Mouse (Mus musculus) hindbrain, embryonic 11.5 days (tissue): ENCODE data around the gene Cd160. TPM values are rescaled to one million over a fixed set of nuclear protein-coding genes. Genes with fewer than 3 reads are reported as not detected.

ENCODE experiments used
- ATAC-seq: fragments of 200-750 bp; cut with Nextera tagmentation; 2 replicates; pipeline ENCODE4 v1.8.0; 2017; ENCODE audit warnings: mild to moderate bottlenecking, moderate TSS enrichment, moderate library complexity; ENCODE audit not compliant: low FRiP score
- DNase-seq: peaks from one replicate; pipeline ENCODE4 v3.0.0-alpha.2; 2015; ENCODE audit warnings: low spot score
- H3K27ac ChIP-seq: fragments of 300-500 bp; sonication (generic); 2 replicates; pipeline ENCODE4 v1.5.1; 2014; ENCODE audit warnings: mild to moderate bottlenecking, low read depth, low read length
- H3K27me3 ChIP-seq: fragments of 300-500 bp; sonication (generic); 2 replicates; pipeline ENCODE4 v1.6.1; 2014; ENCODE audit warnings: mild to moderate bottlenecking, low read length, moderate library complexity, mixed read lengths; ENCODE audit not compliant: control insufficient read depth, insufficient read depth
- H3K36me3 ChIP-seq: fragments of 300-500 bp; sonication (generic); 2 replicates; pipeline ENCODE4 v1.6.1; 2014; ENCODE audit warnings: mild to moderate bottlenecking, low read length, moderate library complexity, mixed read lengths; ENCODE audit not compliant: control insufficient read depth, insufficient read depth
- H3K4me1 ChIP-seq: fragments of 300-500 bp; sonication (generic); replicated peaks from 2 replicates; pipeline ENCODE4 v1.6.1; 2014; ENCODE audit warnings: low read length, mixed read lengths; ENCODE audit not compliant: control insufficient read depth, insufficient read depth
- H3K4me2 ChIP-seq: fragments of 300-500 bp; sonication (generic); replicated peaks from 2 replicates; pipeline ENCODE4 v1.6.1; 2014; ENCODE audit warnings: mild to moderate bottlenecking, low read depth, low read length
- H3K4me3 ChIP-seq: fragments of 300-500 bp; sonication (generic); 2 replicates; pipeline ENCODE4 v1.5.1; 2014; ENCODE audit warnings: low read depth, low read length
- H3K9ac ChIP-seq: fragments of 300-500 bp; sonication (generic); 2 replicates; pipeline ENCODE4 v1.6.1; 2014; ENCODE audit warnings: low read depth, low read length
- H3K9me3 ChIP-seq: fragments of 300-500 bp; sonication (generic); 2 replicates; pipeline ENCODE4 v1.6.1; 2016; ENCODE audit warnings: low read length; ENCODE audit not compliant: control insufficient read depth
- WGBS: fragments of 180-500 bp; shearing (Covaris S2); extraction: QIAGEN DNeasy Blood & Tissue Kit; methylation state at CpG from one replicate; pipeline ENCODE4 v1.1.7; 2014; 5-methylcytosine and 5-hydroxymethylcytosine counted together
- polyA plus RNA-seq: library from polyadenylated mRNA; unstranded; fragments of >200 nt; fragmentation: Nextera tagmentation; extraction: Ambion mirVana; gene quantifications from 2 replicates; pipeline ENCODE4 v1.2.1, GENCODE M21; 2014

Cd160 gene
- polyA plus RNA-seq, 1 experiment from 2014 or later: 0.20 TPM

GRCm38 (mm10) chr3:96821581-96821980 lies 7.6 kb downstream of the Cd160 start:
- Histone ChIP-seq H3K36me3 (no peaks in the 10 kb centered on the region), H3K4me1 (no peaks in the 10 kb centered on the region), H3K27ac (no peak overlapping the region), H3K4me3 (no peak overlapping the region), H3K9me3 (no peaks in the 10 kb centered on the region), H3K27me3 (no peaks in the 10 kb centered on the region), H3K9ac (no peak overlapping the region), H3K4me2 (no peak overlapping the region)
- 92% methylated on average over 4 of the region's 4 CpGs for WGBS
- ATAC-seq (no peak), DNase-seq (no peak)

GRCm38 (mm10) chr3:96820116-96820915 lies 8.8 kb downstream of the Cd160 start:
- no peak overlapping the region for H3K4me2 ChIP-seq
- H3K27me3 ChIP-seq: no peaks in the 10 kb centered on the region
- no peak overlapping the region for H3K27ac ChIP-seq
- no peaks in the 10 kb centered on the region for H3K4me1 ChIP-seq
- 89% methylated on average over 6 of the region's 6 CpGs for whole genome bisulfite sequencing
- ATAC-seq (no peak), DNase-seq (no peak)
- H3K36me3 ChIP-seq: no peaks in the 10 kb centered on the region
- H3K9ac ChIP-seq: no peak overlapping the region
- H3K9me3 ChIP-seq: no peaks in the 10 kb centered on the region
- no peak overlapping the region for H3K4me3 ChIP-seq

GRCm38 (mm10) chr3:96814342-96814741 lies 14.8 kb downstream of the Cd160 start:
- H3K27ac ChIP-seq: no peak overlapping the region
- H3K27me3 ChIP-seq: no peaks in the 10 kb centered on the region
- no peak overlapping the region for H3K9ac ChIP-seq
- no peaks in the 10 kb centered on the region for H3K9me3 ChIP-seq
- no peak overlapping the region for H3K4me3 ChIP-seq
- 40% methylated on average over 6 of the region's 6 CpGs for WGBS
- H3K4me2 ChIP-seq: no peak overlapping the region
- ATAC-seq (no peak), DNase-seq (no peak)
- H3K4me1 ChIP-seq: no peaks in the 10 kb centered on the region
- H3K36me3 ChIP-seq: no peaks in the 10 kb centered on the region

- no peak overlapping the region for H3K4me2 ChIP-seq
- DNase-seq (no peak), ATAC-seq (no peak)
- no peaks in the 10 kb centered on the region for H3K27me3 ChIP-seq
- no peak overlapping the region for H3K27ac ChIP-seq
- WGBS: 65% methylated on average over 7 of the region's 7 CpGs
- H3K4me3 ChIP-seq: no peak overlapping the region
- H3K36me3 ChIP-seq: no peaks in the 10 kb centered on the region
- H3K9ac ChIP-seq: no peak overlapping the region
- H3K4me1 ChIP-seq: no peaks in the 10 kb centered on the region
- H3K9me3 ChIP-seq: no peaks in the 10 kb centered on the region
These were observed 15.4 kb downstream of the Cd160 start for GRCm38 (mm10) chr3:96813591-96814244.

GRCm38 (mm10) chr3:96813106-96813505 lies 16.0 kb downstream of the Cd160 start:
- WGBS: 35% methylated on average over 9 of the region's 9 CpGs
- H3K4me1 ChIP-seq: no peaks in the 10 kb centered on the region
- H3K9me3 ChIP-seq: no peaks in the 10 kb centered on the region
- H3K9ac ChIP-seq: no peak overlapping the region
- H3K4me3 ChIP-seq: no peak overlapping the region
- no peak overlapping the region for H3K4me2 ChIP-seq
- H3K27ac ChIP-seq: no peak overlapping the region
- ATAC-seq (no peak), DNase-seq (peak; percentile 34)
- no peaks in the 10 kb centered on the region for H3K27me3 ChIP-seq
- no peaks in the 10 kb centered on the region for H3K36me3 ChIP-seq

GRCm38 (mm10) chr3:96812395-96813091 lies 16.6 kb downstream of the Cd160 start:
- Histone ChIP-seq H3K36me3 (no peaks in the 10 kb centered on the region), H3K4me2 (no peak overlapping the region), H3K9ac (no peak overlapping the region), H3K27ac (no peak overlapping the region), H3K4me3 (no peak overlapping the region), H3K4me1 (no peaks in the 10 kb centered on the region), H3K27me3 (no peaks in the 10 kb centered on the region), H3K9me3 (no peaks in the 10 kb centered on the region)
- DNase-seq (peak; percentile 83), ATAC-seq (no peak)
- WGBS: 46% methylated on average over 20 of the region's 20 CpGs

- DNase-seq (no peak), ATAC-seq (no peak)
- Histone ChIP-seq H3K4me1 (no peaks in the 10 kb centered on the region), H3K9ac (no peak overlapping the region), H3K27ac (no peak overlapping the region), H3K36me3 (no peaks in the 10 kb centered on the region), H3K27me3 (no peaks in the 10 kb centered on the region), H3K4me3 (no peak overlapping the region), H3K9me3 (no peaks in the 10 kb centered on the region), H3K4me2 (no peak overlapping the region)
- 90% methylated on average over 3 of the region's 3 CpGs for WGBS
These were observed 17.9 kb downstream of the Cd160 start for GRCm38 (mm10) chr3:96811232-96811631.

- Histone ChIP-seq H3K9me3 (no peaks in the 10 kb centered on the region), H3K4me1 (no peaks in the 10 kb centered on the region), H3K4me2 (no peak overlapping the region), H3K36me3 (no peaks in the 10 kb centered on the region), H3K4me3 (no peak overlapping the region), H3K27ac (no peak overlapping the region), H3K27me3 (no peaks in the 10 kb centered on the region), H3K9ac (no peak overlapping the region)
- no peak for DNase-seq
- 80% methylated on average over 3 of the region's 3 CpGs for WGBS
- ATAC-seq: no peak
These were observed 20.5 kb downstream of the Cd160 start for GRCm38 (mm10) chr3:96808651-96809050.
